Mouse (Mus musculus): Measurements from ENCODE around the gene Olfr294. TPM values are rescaled to one million over a fixed set of nuclear protein-coding genes. Genes with fewer than 3 reads are reported as not detected.

Gene Olfr294
- polyA plus RNA-seq (2012; ENCODE audit: low replicate concordance), result not detected in 2 replicates

GRCm38 (mm10) chr7:86616543-86616942, at the start of gene Olfr294:
Gene Olfr294, minus strand, starts transcription at chr7:86616643.

DNA sequence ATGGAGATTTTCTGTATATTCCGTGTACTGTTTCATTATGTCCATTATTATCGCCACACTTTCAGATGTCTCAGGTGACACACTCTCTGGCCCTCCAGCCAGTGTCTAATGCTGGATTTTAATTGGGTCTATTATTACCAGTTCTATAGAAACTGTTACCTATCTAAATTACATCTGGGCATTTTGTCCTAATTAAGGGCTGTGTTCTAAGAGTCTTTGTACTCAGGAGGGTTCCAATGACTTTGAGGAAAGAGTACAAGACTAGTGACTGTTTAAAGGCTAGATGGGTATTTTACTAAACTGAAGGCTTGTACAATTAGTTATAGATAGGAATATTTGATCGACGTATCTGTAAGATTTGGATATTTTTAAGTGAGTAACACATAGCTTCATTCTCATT, 32.3 kb upstream of the Olfr294 start, which contains the start of gene Olfr293:
Olfr293 (plus strand) TSS at position 301 of the 400 bp plus-strand sequence.

GRCm38 (mm10) chr7:86583562-86583961, 32.9 kb downstream of the Olfr294 start, which contains the start of gene Olfr295:
Gene Olfr295, plus strand, starts transcription at chr7:86583862.

Other genes starting within 250 kb of the Olfr294 start
- not detected in 2 replicates for gene Olfr305, start 249.7 kb downstream of the Olfr294 start, polyA plus RNA-seq (2012; ENCODE audit: low replicate concordance)
- not detected in 2 replicates for gene Olfr304, start 230.0 kb downstream of the Olfr294 start, polyA plus RNA-seq (2012; ENCODE audit: low replicate concordance)
- not detected in 2 replicates for gene Olfr303, start 218.9 kb downstream of the Olfr294 start, polyA plus RNA-seq (2012; ENCODE audit: low replicate concordance)
- not detected in 2 replicates for gene Olfr301, start 212.8 kb downstream of the Olfr294 start, polyA plus RNA-seq (2012; ENCODE audit: low replicate concordance)
- gene Olfr299, start 156.7 kb downstream of the Olfr294 start, polyA plus RNA-seq (2012; ENCODE audit: low replicate concordance), result not detected in 2 replicates
- gene Olfr298, start 124.2 kb downstream of the Olfr294 start, polyA plus RNA-seq (2012; ENCODE audit: low replicate concordance), result not detected in 2 replicates
- not detected in 2 replicates for gene Olfr297, start 96.7 kb downstream of the Olfr294 start, polyA plus RNA-seq (2012; ENCODE audit: low replicate concordance)
- gene Olfr295, start 32.8 kb downstream of the Olfr294 start, polyA plus RNA-seq (2012; ENCODE audit: low replicate concordance), result not detected in 2 replicates
- gene Olfr293, start 32.4 kb upstream of the Olfr294 start, polyA plus RNA-seq (2012; ENCODE audit: low replicate concordance), result not detected in 2 replicates
- gene Olfr292, start 71.7 kb upstream of the Olfr294 start, polyA plus RNA-seq (2012; ENCODE audit: low replicate concordance), result not detected in 2 replicates
- gene Folh1, start 159.3 kb upstream of the Olfr294 start, polyA plus RNA-seq (2012; ENCODE audit: low replicate concordance), result not detected in 2 replicates
- not detected in 2 replicates for gene Vmn2r77, start 178.4 kb upstream of the Olfr294 start, polyA plus RNA-seq (2012; ENCODE audit: low replicate concordance)

Measured in hematopoietic multipotent progenitor cell, adult 10-12 weeks (in vitro differentiated cells).